Mouse (Mus musculus): Measurements from ENCODE around the gene Gm20695.

GRCm38 (mm10) chr16:3928582-3928981 is 44.1 kb downstream of the Gm20695 start:
- no peak for TF ChIP-seq EP300 (IDR thresholded peaks at IDR 0.05; ENCODE audit: low read depth)
- no peak for TF ChIP-seq CTCF (IDR thresholded peaks at IDR 0.05; ENCODE audit: low read depth)
